Mouse (Mus musculus) kidney, adult 18-20 months (tissue): ENCODE measurements at regions not wholly inside any gene's neighbourhood (a gene's known extent, or its start where the extent isn't known, plus 50 kb on each side); places are given as distances from the start of the nearest gene placed in this dataset.

Experiments used
- DNase-seq: peaks from one replicate; pipeline ENCODE4 v3.0.0; 2021

DNA sequence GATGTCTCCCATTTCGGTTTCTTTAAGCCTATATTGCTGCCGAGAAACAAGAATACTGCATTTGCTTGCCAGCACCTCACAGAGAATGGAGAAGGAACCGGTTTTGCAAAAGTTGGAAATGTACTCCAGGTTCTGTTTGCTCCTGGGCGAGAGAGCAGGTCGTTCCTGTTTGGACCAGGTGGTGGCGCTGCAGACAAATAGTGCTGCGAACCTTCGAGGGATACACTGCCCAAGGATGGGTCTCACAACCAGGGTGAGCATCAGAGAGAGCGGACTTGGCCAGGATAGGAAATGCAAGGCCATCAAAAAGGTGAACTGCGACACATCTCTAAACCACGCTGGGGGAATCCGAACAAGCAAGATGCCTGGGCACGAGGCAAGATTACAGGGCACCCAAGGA is 54.0 kb upstream of the Ets2 start:
- peak; percentile 81 for DNase-seq

DNA sequence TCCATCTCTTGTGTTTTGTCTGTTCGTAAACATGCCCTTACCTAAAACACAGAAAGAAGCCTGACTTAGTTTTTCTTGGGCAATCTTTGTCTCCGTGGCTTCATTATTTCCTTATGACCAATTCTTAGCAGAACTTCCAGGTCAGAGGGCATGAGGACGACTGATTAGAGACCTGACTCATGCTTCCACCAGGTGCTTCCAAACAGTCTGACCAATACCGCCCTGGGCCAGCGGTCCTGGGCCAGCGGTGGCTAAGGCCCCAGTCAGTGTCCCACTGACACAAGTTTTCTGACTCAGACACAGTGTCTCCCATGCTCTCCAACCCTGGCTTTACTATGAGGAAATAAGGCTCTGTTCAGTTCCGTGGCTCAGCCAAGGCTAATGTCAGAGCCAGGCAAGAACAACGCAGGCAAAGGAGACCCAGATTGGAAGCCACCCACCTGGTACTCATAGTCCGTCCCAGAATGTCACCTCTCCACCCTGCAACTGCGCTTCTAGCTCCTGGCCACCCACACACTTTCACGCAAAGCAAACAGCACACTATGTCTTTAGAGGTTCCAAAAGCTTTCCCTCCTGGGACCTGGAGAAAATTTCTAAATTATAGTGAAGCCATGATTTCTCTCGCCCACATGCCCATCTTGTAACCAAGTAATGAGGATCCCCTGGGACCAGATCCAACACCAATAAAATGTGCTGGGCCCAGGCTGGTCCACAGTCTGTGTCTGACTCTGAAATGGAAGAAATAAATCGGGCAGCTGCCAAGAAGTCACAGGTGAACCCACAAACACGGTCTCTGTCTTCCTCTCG is 56.6 kb upstream of the Erg start:
- no peak for DNase-seq

DNA sequence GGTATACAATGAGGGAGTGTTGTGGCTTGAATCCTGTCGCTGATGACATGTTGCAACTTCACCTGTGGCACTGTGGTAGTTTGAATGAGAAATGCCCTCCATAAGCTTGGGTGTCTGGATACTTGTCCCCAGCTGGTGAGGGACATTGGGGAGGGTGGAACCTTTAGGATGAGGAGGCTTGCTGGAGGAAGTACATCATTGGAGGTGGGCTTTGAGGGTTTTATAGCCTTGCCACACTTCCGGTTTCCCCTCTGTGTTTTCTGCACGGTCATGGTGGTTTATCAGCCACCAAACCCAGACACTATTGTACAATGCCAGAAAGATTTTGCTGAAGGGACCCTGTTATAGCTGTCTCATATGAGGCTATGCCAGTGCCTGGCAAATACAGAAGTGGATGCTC is 54.3 kb upstream of the Erg start:
- no peak for DNase-seq

DNA sequence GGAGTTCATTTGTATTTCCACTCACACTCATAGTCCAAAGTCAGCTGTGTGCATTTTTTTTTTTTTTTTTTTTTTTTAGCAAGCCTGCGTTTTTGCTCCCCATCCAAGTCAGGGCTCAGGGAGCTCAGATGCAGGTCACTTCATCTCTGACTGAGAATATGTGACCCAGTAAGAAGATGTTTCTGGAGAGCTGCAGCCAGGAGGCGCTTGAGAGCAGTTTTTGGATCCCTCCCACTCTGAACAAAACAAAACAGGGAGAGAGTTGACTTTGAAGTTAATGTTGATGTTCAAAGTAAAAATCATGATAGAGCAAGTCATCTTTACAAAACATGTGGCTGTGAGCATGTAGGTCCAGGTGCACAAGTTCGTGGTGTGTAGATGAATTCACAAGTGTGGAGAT is 53.3 kb upstream of the Erg start:
- DNase-seq = no peak

DNA sequence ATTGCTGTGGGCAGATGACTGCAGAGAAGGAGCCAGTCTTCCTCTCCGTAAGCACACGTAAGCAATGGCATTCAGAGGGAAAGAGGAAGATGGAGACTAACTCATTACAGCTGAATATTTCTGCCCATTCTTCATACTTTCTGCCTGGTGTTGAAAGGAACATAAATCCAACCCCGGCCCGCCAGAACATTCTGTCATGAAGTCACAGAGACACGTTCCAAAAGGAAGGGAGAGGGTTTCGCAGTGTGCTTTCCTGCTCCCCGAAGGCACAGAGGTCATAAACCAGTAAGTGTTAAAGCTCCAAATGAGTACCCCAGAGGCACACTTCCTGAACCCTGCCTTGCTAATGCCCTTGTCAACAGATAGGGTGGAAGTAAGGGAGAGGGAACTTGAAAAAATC is 51.5 kb upstream of the Erg start:
- no peak for DNase-seq

DNA sequence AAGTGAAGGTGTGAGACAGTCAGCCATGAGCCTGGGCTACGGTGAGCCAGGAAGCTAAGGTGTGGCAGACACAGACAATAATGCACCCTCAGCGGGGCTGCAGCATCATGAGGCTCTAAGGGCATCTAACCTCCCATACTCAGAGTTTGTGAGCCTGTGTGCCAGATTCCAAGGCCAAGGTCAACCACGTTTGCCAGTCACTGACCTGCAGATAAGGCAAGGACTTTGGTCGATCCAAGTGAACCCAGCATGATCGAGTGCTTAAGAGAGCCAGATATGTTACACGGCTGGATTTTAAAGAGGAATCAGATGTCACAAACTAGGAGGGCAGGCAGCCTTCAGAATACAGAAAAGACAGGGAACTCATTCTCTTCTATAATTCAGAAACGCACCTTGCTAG is 50.2 kb upstream of the Erg start:
- DNase-seq = no peak
